Mouse (Mus musculus): ENCODE results near the gene Anp32b. TPM values are rescaled to one million over a fixed set of nuclear protein-coding genes. Genes with fewer than 3 reads are reported as not detected.

The Anp32b gene
- total and polyA plus RNA-seq, 3 experiments = 41.1 to 547 TPM; not detected in 1

- H3K9ac ChIP-seq (ENCODE audit: control insufficient read depth, low read depth, low read length, poor library complexity, severe bottlenecking) = no peak overlapping the region
- no peaks in the 10 kb centered on the region for H3K27me3 ChIP-seq (ENCODE audit: control insufficient read depth in 1 of 2, insufficient read depth in 2 of 2, low read length in 2 of 2)
- H3K36me3 ChIP-seq (ENCODE audit: control insufficient read depth in 1 of 2, insufficient read depth in 2 of 2, low read length in 2 of 2) = peaks cover 7 to 16% of the 10 kb centered on the region in 2 experiments
- H3K9me3 ChIP-seq (replicated peaks; ENCODE audit: insufficient read depth, low read length) = no peaks in the 10 kb centered on the region
- no peak for DNase-seq (ENCODE audit: low read depth, low spot score)
- TF ChIP-seq ZMIZ1 (IDR thresholded peaks at IDR 0.05; ENCODE audit: low read depth, low read length) (no peak), ZKSCAN1 (IDR thresholded peaks at IDR 0.05; ENCODE audit: low read depth, low read length) (no peak), POLR2AphosphoS2 (IDR thresholded peaks at IDR 0.05; ENCODE audit: low read length) (no peak), SIN3A (IDR thresholded peaks at IDR 0.05; ENCODE audit: low read length) (no peak)
- H3K4me1 ChIP-seq (ENCODE audit: control insufficient read depth in 1 of 2, insufficient read depth in 2 of 2, low read length in 2 of 2) = peaks cover 0 to 2% of the 10 kb centered on the region in 2 experiments; a peak in 2 of 4 replicates
- no peak overlapping the region for H3K27ac ChIP-seq (ENCODE audit: control insufficient read depth, low read depth, low read length)
- H3K4me3 ChIP-seq (ENCODE audit: control insufficient read depth in 1 of 2, insufficient read depth in 1 of 2, low read depth in 2 of 2, low read length in 2 of 2) = no peak overlapping the region
- H3K79me2 ChIP-seq (ENCODE audit: control insufficient read depth, insufficient read depth, low read length, poor library complexity) = peaks cover 14% of the 10 kb centered on the region
Observed at GRCm38 (mm10) chr4:46495543-46495942, 44.8 kb downstream of the Anp32b start.

- H3K79me2 ChIP-seq (ENCODE audit: control insufficient read depth, insufficient read depth, low read length, poor library complexity) = no peaks in the 10 kb centered on the region
- peak; percentile 83 for DNase-seq (ENCODE audit: low read depth, low spot score)
- H3K36me3 ChIP-seq (ENCODE audit: control insufficient read depth in 1 of 2, insufficient read depth in 2 of 2, low read length in 2 of 2) = peaks cover 0 to 12% of the 10 kb centered on the region in 2 experiments; a peak in 2 of 4 replicates
- TF ChIP-seq HCFC1 (IDR thresholded peaks at IDR 0.05; ENCODE audit: low read depth, low read length) (peak; percentile 60; the same call in 1 of the 2 replicates), TBP (IDR thresholded peaks at IDR 0.05; ENCODE audit: low read depth, low read length) (0 out of 2 replicates have a peak, but pooled peaks have one; percentile 44), USF1 (IDR thresholded peaks at IDR 0.05; ENCODE audit: low read depth, low read length) (no peak), TAL1 (IDR thresholded peaks at IDR 0.05; ENCODE audit: low read length) (no peak), KAT2A (conservative IDR thresholded peaks at IDR 0.05; ENCODE audit: low read depth, low read length) (no peak), RCOR1 (IDR thresholded peaks at IDR 0.05; ENCODE audit: low read depth, low read length) (no peak), MXI1 (IDR thresholded peaks at IDR 0.05; ENCODE audit: low read depth, low read length) (no peak), SIN3A (IDR thresholded peaks at IDR 0.05; ENCODE audit: low read length) (no peak), JUND (IDR thresholded peaks at IDR 0.05; ENCODE audit: low read depth, low read length) (no peak), POLR2AphosphoS2 (IDR thresholded peaks at IDR 0.05; ENCODE audit: low read length) (no peak), MYB (IDR thresholded peaks at IDR 0.05; ENCODE audit: low read depth, low read length) (no peak), ZMIZ1 (IDR thresholded peaks at IDR 0.05; ENCODE audit: low read depth, low read length) (no peak), ELF1 (IDR thresholded peaks at IDR 0.05; ENCODE audit: low read depth, low read length) (no peak), POLR2AphosphoS5 (IDR thresholded peaks at IDR 0.05; ENCODE audit: borderline replicate concordance, low read depth, low read length) (no peak), MEF2A (IDR thresholded peaks at IDR 0.05; ENCODE audit: extremely low read depth, insufficient replicate concordance, low read depth, low read length, poor library complexity, severe bottlenecking) (no peak), ZNF384 (IDR thresholded peaks at IDR 0.05; ENCODE audit: low read depth, low read length) (peak; percentile 82), MAFK (IDR thresholded peaks at IDR 0.05; ENCODE audit: borderline replicate concordance, low read depth, low read length) (no peak), ZC3H11A (IDR thresholded peaks at IDR 0.05; ENCODE audit: low read depth, low read length) (no peak), SMC3 (IDR thresholded peaks at IDR 0.05; ENCODE audit: low read depth, low read length) (peak; percentile 73), MYC (IDR thresholded peaks at IDR 0.05; ENCODE audit: low read depth, low read length) (no peak), BHLHE40 (IDR thresholded peaks at IDR 0.05; ENCODE audit: borderline replicate concordance, low read depth, low read length) (no peak), USF2 (IDR thresholded peaks at IDR 0.05; ENCODE audit: borderline replicate concordance in 1 of 2, insufficient read depth in 1 of 2, low read depth in 1 of 2, low read length in 2 of 2) (no peak), TCF12 (IDR thresholded peaks at IDR 0.05; ENCODE audit: low read depth, low read length) (no peak), GABPA (IDR thresholded peaks at IDR 0.05; ENCODE audit: low read depth, low read length) (no peak), MAZ (IDR thresholded peaks at IDR 0.05; ENCODE audit: low read depth, low read length) (no peak), CTCF (IDR thresholded peaks at IDR 0.05 in 2 of 3, conservative IDR thresholded peaks at IDR 0.05 in 1 of 3; ENCODE audit: control insufficient read depth in 1 of 3, insufficient read depth in 1 of 3, low read depth in 2 of 3, low read length in 3 of 3, poor library complexity in 1 of 3, severe bottlenecking in 1 of 3) (peak; percentile 75 to 100 (median 96)), POLR2A (IDR thresholded peaks at IDR 0.05; ENCODE audit: control insufficient read depth in 1 of 2, insufficient read depth in 1 of 2, low read depth in 1 of 2, low read length in 2 of 2, poor library complexity in 1 of 2) (no peak), UBTF (IDR thresholded peaks at IDR 0.05; ENCODE audit: borderline replicate concordance, insufficient read depth, low read depth, low read length) (no peak), EP300 (IDR thresholded peaks at IDR 0.05; ENCODE audit: low read depth in 1 of 2, low read length in 2 of 2) (no peak)
Observed at GRCm38 (mm10) chr4:46497286-46497892, 46.7 kb downstream of the Anp32b start.

More at GRCm38 (mm10) chr4:46497286-46497892, 46.7 kb downstream of the Anp32b start:
- H3K27ac ChIP-seq (ENCODE audit: control insufficient read depth, low read depth, low read length) = no peak overlapping the region
- H3K27me3 ChIP-seq (ENCODE audit: control insufficient read depth in 1 of 2, insufficient read depth in 2 of 2, low read length in 2 of 2) = no peaks in the 10 kb centered on the region
- no peak overlapping the region for H3K9ac ChIP-seq (ENCODE audit: control insufficient read depth, low read depth, low read length, poor library complexity, severe bottlenecking)
- no peaks in the 10 kb centered on the region for H3K4me1 ChIP-seq (ENCODE audit: control insufficient read depth in 1 of 2, insufficient read depth in 2 of 2, low read length in 2 of 2)
- H3K9me3 ChIP-seq (replicated peaks; ENCODE audit: insufficient read depth, low read length) = no peaks in the 10 kb centered on the region
- no peak overlapping the region for H3K4me3 ChIP-seq (ENCODE audit: control insufficient read depth in 1 of 2, insufficient read depth in 1 of 2, low read depth in 2 of 2, low read length in 2 of 2)
